Mouse (Mus musculus) hematopoietic multipotent progenitor cell, adult 10-12 weeks (in vitro differentiated cells): ENCODE results near the gene Gm10406. TPM values are rescaled to one million over a fixed set of nuclear protein-coding genes. Genes with fewer than 3 reads are reported as not detected.

Experiments
- polyA plus RNA-seq: library from polyadenylated mRNA; stranded (reverse); fragments of >175 nt; gene quantifications from 2 replicates; pipeline ENCODE4 v1.2.3, GENCODE M21; 2012; ENCODE audit warnings: low replicate concordance

Gene Gm10406
- not detected in 2 replicates for polyA plus RNA-seq

DNA sequence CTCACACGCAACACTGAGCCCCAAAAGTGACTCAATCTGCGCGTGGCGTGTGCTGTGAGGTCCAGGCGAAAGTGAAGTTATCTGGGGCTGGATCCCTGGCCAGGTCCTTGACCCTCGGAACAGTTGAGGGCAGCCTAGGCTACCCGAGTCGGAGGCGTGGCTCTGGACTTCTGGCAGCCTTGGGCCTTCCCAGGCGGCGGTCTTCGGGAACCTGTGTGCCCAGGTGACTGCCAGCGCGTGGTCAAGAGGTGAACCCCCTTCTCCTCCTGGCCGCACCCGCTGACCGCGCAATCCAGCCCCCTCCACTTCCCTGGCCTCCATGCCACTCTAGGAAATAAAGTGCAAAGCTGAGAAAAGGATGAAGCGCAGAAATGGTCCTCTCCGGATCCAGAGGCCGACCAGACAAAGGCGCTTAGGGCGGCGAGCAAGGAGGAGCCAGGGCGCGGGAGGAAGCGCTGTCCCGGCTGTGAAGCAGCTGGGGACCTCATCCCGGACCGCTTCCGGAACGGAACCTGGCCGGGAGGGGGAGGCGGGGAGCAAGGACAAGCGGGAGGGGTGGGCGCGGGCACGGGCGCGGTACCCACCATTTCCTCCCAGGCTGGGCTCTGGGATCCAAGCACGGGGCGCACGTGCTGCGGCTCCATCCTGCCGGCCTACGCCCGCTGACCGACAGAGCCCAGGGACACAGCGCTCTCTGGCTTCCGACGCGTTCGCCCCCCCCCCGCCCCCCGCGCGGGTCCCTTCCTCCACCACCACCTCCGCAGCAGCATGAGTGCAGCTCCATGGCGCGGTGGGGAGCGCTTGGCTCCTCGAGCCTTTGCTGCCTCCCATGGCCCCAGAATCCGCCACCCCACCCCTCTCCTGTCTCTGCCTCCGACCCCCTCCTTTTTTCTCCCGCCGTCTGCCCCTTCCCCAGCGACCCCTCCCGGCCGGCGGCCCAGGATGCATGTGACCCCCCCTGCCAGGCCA lies at the start of gene Gm10406:
TSS of gene Gm10406 (minus strand) at position 669 of the 969 bp plus-strand sequence.

DNA sequence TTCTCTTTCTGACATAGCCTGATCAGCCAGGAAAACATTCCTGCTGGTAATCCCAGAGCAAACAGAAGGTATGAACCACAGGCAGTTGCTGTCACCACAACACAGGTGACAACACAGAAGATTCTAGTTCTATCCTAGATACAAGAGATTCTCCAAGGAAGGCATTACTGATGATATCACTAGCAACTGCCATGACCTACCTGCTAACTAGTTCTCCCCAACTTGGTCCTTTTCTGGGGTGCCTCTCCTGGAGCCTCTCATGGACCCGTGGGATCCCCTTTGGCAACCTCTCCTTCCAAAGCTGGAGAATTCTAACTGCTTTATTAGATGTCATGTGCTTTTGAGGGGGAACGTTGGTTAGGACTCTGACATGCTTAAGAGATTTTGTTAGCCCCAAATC lies 17.6 kb upstream of the Gm10406 start, which contains the start of gene Gm3685:
TSS of gene Gm3685 (minus strand) at position 101 of the 400 bp plus-strand sequence.

GRCm38 (mm10) chr14:6973718-6974117 lies 53.5 kb downstream of the Gm10406 start, which contains the start of gene Gm6356:
Gene Gm6356 (minus strand): TSS chr14:6973818.

Other genes starting within 250 kb of the Gm10406 start
- not detected in 2 replicates for gene Gm3642, start 187.1 kb downstream of the Gm10406 start, polyA plus RNA-seq
- not detected in 2 replicates for gene Gm3667, start 137.5 kb downstream of the Gm10406 start, polyA plus RNA-seq
- gene Gm6356, start 53.6 kb downstream of the Gm10406 start, polyA plus RNA-seq, result not detected in 2 replicates
- not detected in 2 replicates for gene Gm3685, start 17.5 kb upstream of the Gm10406 start, polyA plus RNA-seq
- not detected in 2 replicates for gene Gm3696, start 73.2 kb upstream of the Gm10406 start, polyA plus RNA-seq
- not detected in 2 replicates for gene Gm6676, start 98.0 kb upstream of the Gm10406 start, polyA plus RNA-seq
- not detected in 2 replicates for gene Gm3512, start 147.1 kb upstream of the Gm10406 start, polyA plus RNA-seq
- gene Gm16434, start 167.1 kb upstream of the Gm10406 start, polyA plus RNA-seq, result not detected in 2 replicates
- gene Gm3727, start 237.3 kb upstream of the Gm10406 start, polyA plus RNA-seq, result not detected in 2 replicates